Mouse (Mus musculus) heart, embryonic 14.5 days (tissue): Measurements from ENCODE around the gene C1qa. TPM values are rescaled to one million over a fixed set of nuclear protein-coding genes. Genes with fewer than 3 reads are reported as not detected.

Source experiments
- ATAC-seq: fragments of 200-750 bp; cut with Nextera tagmentation; 2 replicates; pipeline ENCODE4 v1.8.0; 2017; ENCODE audit warnings: low read depth, moderate TSS enrichment; ENCODE audit not compliant: insufficient number of reproducible peaks, insufficient read depth, low FRiP score
- H3K27ac ChIP-seq, 2 experiments: fragments of 200-500 bp in 1 of 2; fragments of 300-500 bp in 1 of 2; sonication (generic) in 1 of 2; replicated peaks in 1 of 2; 2 replicates each; pipeline ENCODE4 v1.5.1; 2012 to 2014; ENCODE audit warnings: low read depth in 2 of 2, low read length in 2 of 2, control low read depth in 1 of 2, mild to moderate bottlenecking in 1 of 2, mixed read lengths in 1 of 2; ENCODE audit not compliant: control insufficient read depth in 1 of 2, insufficient read depth in 1 of 2
- H3K27me3 ChIP-seq: fragments of 300-500 bp; sonication (generic); 2 replicates; pipeline ENCODE4 v1.6.1; 2014; ENCODE audit warnings: mild to moderate bottlenecking, low read length, control low read depth; ENCODE audit not compliant: control insufficient read depth, insufficient read depth
- H3K36me3 ChIP-seq: fragments of 300-500 bp; sonication (generic); 2 replicates; pipeline ENCODE4 v1.6.1; 2014; ENCODE audit warnings: mild to moderate bottlenecking, control low read depth, low read length, mixed read lengths; ENCODE audit not compliant: control insufficient read depth, insufficient read depth
- H3K4me1 ChIP-seq, 2 experiments: fragments of 200-500 bp in 1 of 2; fragments of 300-500 bp in 1 of 2; sonication (generic) in 1 of 2; 2 replicates each; pipeline ENCODE4 v1.6.1; 2012 to 2014; ENCODE audit warnings: low read length in 2 of 2, control low read depth in 1 of 2, mixed read lengths in 1 of 2; ENCODE audit not compliant: control insufficient read depth in 2 of 2, insufficient read depth in 2 of 2
- H3K4me2 ChIP-seq: fragments of 300-500 bp; sonication (generic); 2 replicates; pipeline ENCODE4 v1.6.1; 2014; ENCODE audit warnings: mild to moderate bottlenecking, low read length
- H3K4me3 ChIP-seq, 2 experiments: fragments of 200-500 bp in 1 of 2; fragments of 300-500 bp in 1 of 2; sonication (generic) in 1 of 2; 2 replicates each; pipeline ENCODE4 v1.5.1; 2012 to 2014; ENCODE audit warnings: low read length in 2 of 2, mild to moderate bottlenecking in 2 of 2, control low read depth in 1 of 2, low read depth in 1 of 2, moderate library complexity in 1 of 2; ENCODE audit not compliant: control insufficient read depth in 1 of 2, insufficient read depth in 1 of 2
- H3K9ac ChIP-seq: fragments of 300-500 bp; sonication (generic); 2 replicates; pipeline ENCODE4 v1.6.1; 2014; ENCODE audit warnings: mild to moderate bottlenecking, low read length
- H3K9me3 ChIP-seq: fragments of 300-500 bp; sonication (generic); 2 replicates; pipeline ENCODE4 v1.6.1; 2016; ENCODE audit warnings: low read length, control low read depth; ENCODE audit not compliant: control insufficient read depth
- WGBS: fragments of 180-500 bp; shearing (Covaris S2); extraction: QIAGEN DNeasy Blood & Tissue Kit; methylation state at CpG from one replicate; pipeline ENCODE4 v1.1.7; 2014; 5-methylcytosine and 5-hydroxymethylcytosine counted together
- polyA plus RNA-seq: library from polyadenylated mRNA; unstranded; fragments of >200 nt; fragmentation: Nextera tagmentation; extraction: Ambion mirVana; gene quantifications from 2 replicates; pipeline ENCODE4 v1.2.1, GENCODE M21; 2014

The C1qa gene
- 23.2 and 26.5 TPM in 2 replicates for polyA plus RNA-seq

DNA sequence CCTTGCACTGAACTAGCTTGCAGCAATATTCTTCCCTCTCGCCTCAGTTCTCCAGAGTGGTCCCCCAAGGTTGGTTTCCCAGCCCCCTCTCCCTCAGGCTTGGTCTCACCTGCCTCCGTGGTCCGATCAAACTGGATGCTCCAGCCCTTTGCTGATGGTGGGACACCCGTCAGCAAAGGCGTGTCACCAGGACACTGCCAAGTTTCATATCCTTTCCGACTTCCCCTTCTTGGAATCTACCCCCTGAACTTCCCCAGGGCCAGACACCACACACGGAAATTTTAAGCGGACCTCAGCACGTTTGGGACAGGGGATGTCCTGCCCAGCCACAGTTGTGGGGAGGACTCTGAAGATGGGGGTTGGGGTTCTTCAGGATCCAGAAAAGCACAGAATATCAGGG lies at the start of gene C1qa:
C1qa (minus strand) TSS at position 167 of the 400 bp plus-strand sequence.
- whole genome bisulfite sequencing = 70% methylated on average over 9 of the region's 9 CpGs
- Histone ChIP-seq H3K4me3 (no peak within 1 kb of the TSS), H3K9ac (no peak within 1 kb of the TSS), H3K4me2 (no peak within 1 kb of the TSS), H3K27me3 (peaks cover 60% of the 10 kb centered on the region), H3K36me3 (no peaks in the 10 kb centered on the region), H3K4me1 (no peaks in the 10 kb centered on the region), H3K27ac (no peak within 1 kb of the TSS), H3K9me3 (no peaks in the 10 kb centered on the region)
- ATAC-seq = no peak

DNA sequence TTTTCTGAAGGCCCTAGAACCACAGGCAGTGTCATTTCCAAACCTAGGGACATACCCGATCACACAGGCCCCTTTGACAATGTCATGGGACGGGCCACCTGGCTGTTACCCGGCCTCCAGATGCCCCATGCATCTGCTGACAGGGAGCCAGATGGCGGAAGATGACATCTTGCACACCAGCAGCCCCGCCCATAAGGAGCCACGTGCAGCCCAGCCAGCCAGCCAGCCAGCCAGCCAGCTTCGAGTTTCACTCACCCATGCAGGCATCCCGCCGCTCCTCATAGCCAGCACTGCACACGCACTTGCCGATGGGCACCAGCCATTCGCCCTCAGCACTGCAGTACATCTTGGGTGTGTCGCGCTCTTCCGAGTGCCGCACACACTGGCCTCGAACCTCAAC lies 46.8 kb upstream of the C1qa start:
- Histone ChIP-seq H3K4me1 (peaks cover 2 to 8% of the 10 kb centered on the region in 2 experiments; a peak in 2 of 4 replicates), H3K9me3 (no peaks in the 10 kb centered on the region), H3K27ac (no peak overlapping the region), H3K9ac (no peak overlapping the region), H3K4me3 (no peak overlapping the region), H3K4me2 (no peak overlapping the region), H3K27me3 (peaks cover 94% of the 10 kb centered on the region), H3K36me3 (no peaks in the 10 kb centered on the region)
- no peak for ATAC-seq
- WGBS = 56% methylated on average over 17 of the region's 17 CpGs

DNA sequence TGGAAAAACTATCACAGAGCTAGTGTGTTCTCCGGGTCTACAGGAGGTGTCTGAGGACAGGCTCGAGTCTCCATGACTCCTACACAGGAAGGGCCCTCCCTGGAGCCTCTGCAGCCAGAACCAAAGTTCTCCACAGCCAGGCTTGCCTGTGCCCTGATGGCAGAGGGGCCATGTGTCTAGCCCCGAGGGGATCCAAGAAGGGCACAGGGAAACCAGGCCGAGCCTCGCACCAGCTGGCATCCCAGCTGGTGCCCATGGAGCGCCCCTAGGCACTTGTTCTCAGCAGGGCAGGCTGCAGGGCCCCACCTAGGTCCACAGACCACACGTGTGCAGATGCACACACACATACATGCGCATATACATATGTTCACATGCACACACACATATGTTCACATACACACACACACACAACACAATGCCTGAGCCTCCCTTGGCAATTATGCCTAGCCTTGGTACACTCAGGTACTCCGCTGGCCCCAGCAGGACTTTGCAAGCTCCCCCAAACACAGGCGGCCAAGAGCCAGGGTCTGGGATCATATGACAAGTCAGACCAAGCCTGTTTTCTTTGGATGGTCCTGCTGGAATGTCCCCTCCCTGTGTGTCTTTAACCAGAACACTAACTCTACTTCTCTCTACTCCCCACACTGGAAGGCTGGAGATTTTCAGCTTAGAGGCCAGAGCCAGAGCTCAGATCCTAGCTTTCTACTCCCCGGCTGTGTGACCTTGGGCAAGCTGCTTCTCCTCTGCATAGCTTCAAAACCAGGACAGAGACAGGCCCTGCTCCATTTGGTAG lies 46.2 kb upstream of the C1qa start:
- no peaks in the 10 kb centered on the region for H3K36me3 ChIP-seq
- no peak overlapping the region for H3K4me2 ChIP-seq
- WGBS = 78% methylated on average over 11 of the region's 11 CpGs
- no peak overlapping the region for H3K9ac ChIP-seq
- ATAC-seq = no peak
- H3K4me1 ChIP-seq = peaks cover 2 to 8% of the 10 kb centered on the region in 2 experiments; a peak in 2 of 4 replicates
- H3K27ac ChIP-seq = no peak overlapping the region
- H3K9me3 ChIP-seq = no peaks in the 10 kb centered on the region
- H3K27me3 ChIP-seq = peaks cover 94% of the 10 kb centered on the region
- no peak overlapping the region for H3K4me3 ChIP-seq

DNA sequence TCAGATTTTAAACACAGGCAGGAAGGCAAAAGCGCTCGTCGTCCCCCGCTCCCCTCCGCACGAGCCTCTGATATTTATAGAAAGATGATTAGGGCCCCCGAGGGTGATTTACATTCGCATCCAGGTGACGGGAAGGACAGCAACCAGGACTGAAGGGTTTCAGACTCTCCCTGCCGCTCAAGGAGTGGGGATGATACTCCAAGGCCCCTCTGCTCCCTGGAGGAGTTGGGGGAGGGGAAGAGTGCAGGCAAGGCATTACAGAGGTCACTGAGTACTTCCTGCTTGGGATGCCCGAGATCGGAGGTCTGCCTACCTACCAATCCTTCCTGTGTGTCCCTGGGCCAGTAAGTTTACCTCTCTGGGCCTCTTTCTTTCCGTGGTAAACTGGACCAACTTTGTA lies 44.6 kb upstream of the C1qa start:
- no peak for ATAC-seq
- peak overlapping the region; percentile 40 for H3K4me2 ChIP-seq
- H3K27ac ChIP-seq = no peak overlapping the region
- H3K4me1 ChIP-seq = peaks cover 2 to 8% of the 10 kb centered on the region in 2 experiments; a peak in 2 of 4 replicates
- 17% methylated on average over 13 of the region's 13 CpGs for WGBS
- H3K9ac ChIP-seq = no peak overlapping the region
- H3K36me3 ChIP-seq = no peaks in the 10 kb centered on the region
- H3K27me3 ChIP-seq = peaks cover 95% of the 10 kb centered on the region
- no peaks in the 10 kb centered on the region for H3K9me3 ChIP-seq
- no peak overlapping the region for H3K4me3 ChIP-seq

DNA sequence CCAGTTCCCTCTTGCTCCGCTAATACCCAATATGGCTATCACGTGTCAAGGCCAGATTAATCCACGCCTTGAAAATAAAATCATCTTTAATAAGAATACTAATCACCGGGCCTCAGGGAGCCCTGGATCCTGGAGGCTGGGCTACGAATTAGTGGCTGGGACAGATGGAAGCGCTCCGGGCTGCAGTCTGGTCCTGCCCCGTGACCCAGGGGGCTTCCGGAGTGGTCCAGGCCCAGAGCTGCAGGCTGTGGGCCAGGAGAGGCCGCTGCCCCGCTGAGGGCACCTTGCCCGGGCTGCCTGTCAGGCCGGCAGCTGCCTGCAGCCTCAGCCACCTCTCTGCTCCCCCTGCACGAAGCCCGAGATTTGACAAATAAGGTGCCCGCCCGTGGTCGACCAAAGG lies 44.2 kb upstream of the C1qa start:
- H3K9me3 ChIP-seq = no peaks in the 10 kb centered on the region
- H3K27ac ChIP-seq = no peak overlapping the region
- no peak for ATAC-seq
- H3K4me1 ChIP-seq = peaks cover 2 to 8% of the 10 kb centered on the region in 2 experiments; a peak in 2 of 4 replicates
- no peaks in the 10 kb centered on the region for H3K36me3 ChIP-seq
- H3K4me2 ChIP-seq = peak overlapping the region; percentile 40
- no peak overlapping the region for H3K4me3 ChIP-seq
- WGBS = 24% methylated on average over 18 of the region's 18 CpGs
- peaks cover 94% of the 10 kb centered on the region for H3K27me3 ChIP-seq
- no peak overlapping the region for H3K9ac ChIP-seq

DNA sequence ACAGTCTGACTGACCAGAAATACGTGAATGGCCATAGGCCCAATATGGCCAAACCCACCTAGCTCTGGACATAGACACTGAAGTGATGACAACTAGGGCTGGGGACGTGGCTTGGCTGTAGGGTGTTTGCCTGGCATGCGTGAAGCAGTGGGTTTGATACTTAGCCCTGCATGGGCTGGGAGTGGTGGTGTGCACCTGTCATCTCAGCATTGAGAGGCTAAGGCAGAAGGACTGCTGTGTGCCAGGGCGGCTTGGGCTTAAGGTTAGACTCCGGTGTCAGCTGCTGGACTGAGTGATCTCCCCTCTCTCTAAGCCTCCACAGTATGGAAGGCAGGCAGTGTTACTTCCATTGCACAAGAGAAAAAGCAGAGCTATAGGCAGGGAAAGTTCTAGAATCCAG lies 39.3 kb upstream of the C1qa start:
- Histone ChIP-seq H3K27ac (no peak overlapping the region), H3K36me3 (no peaks in the 10 kb centered on the region), H3K9ac (no peak overlapping the region), H3K9me3 (no peaks in the 10 kb centered on the region), H3K4me1 (peaks cover 0 to 4% of the 10 kb centered on the region in 2 experiments; a peak in 3 of 4 replicates), H3K27me3 (peaks cover 87% of the 10 kb centered on the region), H3K4me3 (no peak overlapping the region), H3K4me2 (no peak overlapping the region)
- WGBS = 68% methylated on average over 5 of the region's 5 CpGs
- ATAC-seq = no peak

DNA sequence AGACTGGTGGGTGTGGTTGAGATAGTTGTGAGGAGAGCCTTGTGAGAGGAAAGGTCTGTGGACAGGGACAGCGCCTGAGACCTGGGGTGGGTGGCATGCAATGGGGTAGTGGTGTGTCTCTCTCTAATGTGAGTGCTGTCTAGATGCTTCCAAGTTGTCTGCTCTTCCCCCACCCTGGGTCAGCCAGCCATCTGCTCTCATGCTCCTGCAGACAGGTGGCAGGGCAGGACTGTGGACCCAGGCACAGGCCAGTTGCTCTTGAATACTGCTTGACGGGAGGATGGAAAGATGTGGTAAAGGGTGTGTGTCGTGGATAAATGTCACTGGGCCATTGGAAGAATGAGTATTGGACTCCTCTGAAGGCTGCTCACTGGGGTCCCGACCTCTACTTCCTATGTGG lies 38.7 kb upstream of the C1qa start:
- no peak for ATAC-seq

More for the DNA sequence above, 38.7 kb upstream of the C1qa start:
- Histone ChIP-seq H3K4me1 (no peaks in the 10 kb centered on the region; a peak in 2 of 4 replicates), H3K27ac (no peak overlapping the region), H3K36me3 (no peaks in the 10 kb centered on the region), H3K9me3 (no peaks in the 10 kb centered on the region), H3K9ac (no peak overlapping the region), H3K4me3 (no peak overlapping the region), H3K27me3 (peaks cover 87% of the 10 kb centered on the region), H3K4me2 (no peak overlapping the region)
- 63% methylated on average over 4 of the region's 4 CpGs for WGBS
